23 mouse cellular contexts compared by ENCODE assay signal in the genomic region with DNA sequence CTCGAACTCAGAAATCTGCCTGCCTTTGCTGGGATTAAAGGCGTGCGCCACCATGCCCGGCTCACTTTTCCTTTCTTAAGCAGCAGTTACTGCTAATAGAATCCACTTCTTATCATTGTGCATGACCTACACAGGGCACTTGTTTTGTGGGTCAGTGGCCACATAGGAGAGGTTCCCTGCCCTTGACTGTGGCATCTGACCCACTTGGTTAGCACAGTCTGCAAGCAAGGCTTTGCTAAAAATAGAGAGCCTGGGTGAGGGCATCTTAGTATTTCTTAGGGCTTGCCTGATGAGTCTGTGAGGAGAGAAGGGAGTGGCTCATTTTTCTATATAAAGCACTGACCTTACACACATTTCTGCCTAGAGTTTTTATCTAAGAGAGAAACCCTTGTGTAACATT.
"Had no signal": no experiment of that assay in that cellular context is flagged by ENCODE, and none has a peak within 500 bp of the region (broad histone marks: within the 10 kb centered on the region; RNA-seq: fewer than 3 reads in every experiment).

No protein-coding gene starts in this region.

- H3K9me3 ChIP-seq: limb, embryonic 12.5 days; limb, embryonic 15.5 days; megakaryocyte, embryonic 14.5 days; midbrain, embryonic 10.5 days; midbrain, embryonic 13.5 days; neural tube, embryonic 13.5 days had no signal

- ATAC-seq: liver, postnatal 0 days; midbrain, embryonic 13.5 days; midbrain, embryonic 16.5 days had no signal

- DNase-seq: kidney, adult 9 months; kidney, postnatal 14 days; kidney, postnatal 4 days; left cerebral cortex, postnatal 4 days; liver, postnatal 0 days; lung, embryonic 14.5 days; lung, postnatal 10 days; lung, postnatal 36 days; right cerebral cortex, adult 18-20 months; right cerebral cortex, postnatal 14 days; right cerebral cortex, postnatal 4 days; thymus, adult 18-20 months; thymus, postnatal 36 days had no signal

- H3K27ac ChIP-seq: limb, embryonic 12.5 days; limb, embryonic 15.5 days; liver, embryonic 14.5 days; midbrain, embryonic 10.5 days; midbrain, embryonic 13.5 days; neural tube, embryonic 13.5 days had no signal

- H3K4me2 ChIP-seq: limb, embryonic 12.5 days; limb, embryonic 15.5 days; liver, embryonic 11.5 days; lung, embryonic 14.5 days; midbrain, embryonic 13.5 days; neural tube, embryonic 13.5 days had no signal

- H3K36me3 ChIP-seq: limb, embryonic 12.5 days; limb, embryonic 15.5 days; midbrain, embryonic 10.5 days; midbrain, embryonic 13.5 days; neural tube, embryonic 13.5 days had no signal

- H3K4me1 ChIP-seq: limb, embryonic 15.5 days; megakaryocyte, embryonic 14.5 days; midbrain, embryonic 10.5 days; midbrain, embryonic 13.5 days; neural tube, embryonic 13.5 days had no signal

- H3K4me3 ChIP-seq: limb, embryonic 12.5 days; limb, embryonic 15.5 days; megakaryocyte, embryonic 14.5 days; midbrain, embryonic 10.5 days; midbrain, embryonic 13.5 days; myocyte; neural tube, embryonic 13.5 days had no signal

- H3K9ac ChIP-seq: limb, embryonic 12.5 days; limb, embryonic 15.5 days; liver, embryonic 14.5 days; liver, postnatal 0 days; lung, embryonic 14.5 days; midbrain, embryonic 13.5 days; neural tube, embryonic 13.5 days had no signal

- H3K27me3 ChIP-seq: limb, embryonic 15.5 days; midbrain, embryonic 13.5 days; neural tube, embryonic 13.5 days had no signal
